Mouse (Mus musculus) liver, embryonic 12.5 days (tissue): Measurements from ENCODE around the gene Snx25. TPM values are rescaled to one million over a fixed set of nuclear protein-coding genes. Genes with fewer than 3 reads are reported as not detected.
"Not testable (repeated sequence)": the region's sequence is repeated elsewhere in the genome, so short reads cannot be mapped to it uniquely, and the experiment has no call there.

Source experiments
- ATAC-seq: fragments of 200-750 bp; cut with Nextera tagmentation; 2 replicates; pipeline ENCODE4 v1.8.0; 2017; ENCODE audit warnings: moderate number of reproducible peaks, mild to moderate bottlenecking, moderate library complexity
- H3K27ac ChIP-seq: fragments of 300-500 bp; sonication (generic); 2 replicates; pipeline ENCODE4 v1.5.1; 2016; ENCODE audit warnings: mild to moderate bottlenecking
- H3K27me3 ChIP-seq: fragments of 300-500 bp; sonication (generic); replicated peaks from 2 replicates; pipeline ENCODE4 v1.6.1; 2016; ENCODE audit warnings: mild to moderate bottlenecking, moderate library complexity
- H3K36me3 ChIP-seq: fragments of 300-500 bp; sonication (generic); 2 replicates; pipeline ENCODE4 v1.6.1; 2016; ENCODE audit warnings: mild to moderate bottlenecking, moderate library complexity
- H3K4me1 ChIP-seq: fragments of 300-500 bp; sonication (generic); 2 replicates; pipeline ENCODE4 v1.6.1; 2016
- H3K4me2 ChIP-seq: fragments of 300-500 bp; sonication (generic); 2 replicates; pipeline ENCODE4 v1.6.1; 2016; ENCODE audit warnings: mild to moderate bottlenecking, moderate library complexity
- H3K4me3 ChIP-seq: fragments of 300-500 bp; sonication (generic); 2 replicates; pipeline ENCODE4 v1.5.1; 2016; ENCODE audit warnings: mild to moderate bottlenecking, moderate library complexity
- H3K9ac ChIP-seq: fragments of 300-500 bp; sonication (generic); 2 replicates; pipeline ENCODE4 v1.6.1; 2016; ENCODE audit warnings: mild to moderate bottlenecking, moderate library complexity
- H3K9me3 ChIP-seq: fragments of 300-500 bp; sonication (generic); replicated peaks from 2 replicates; pipeline ENCODE4 v1.6.1; 2016; ENCODE audit warnings: mild to moderate bottlenecking, moderate library complexity
- WGBS: fragments of 180-500 bp; shearing (Covaris S2); methylation state at CpG from one replicate; pipeline ENCODE4 v1.1.7; 2016; ENCODE audit not compliant: insufficient replicate concordance; 5-methylcytosine and 5-hydroxymethylcytosine counted together
- polyA plus RNA-seq: library from polyadenylated mRNA; unstranded; fragments of >200 nt; fragmentation: Nextera tagmentation; extraction: Ambion mirVana; gene quantifications from 2 replicates; pipeline ENCODE4 v1.2.1, GENCODE M21; 2016

Snx25 gene
- polyA plus RNA-seq, 1 experiment from 2014 or later, result 6.2 TPM

- Histone ChIP-seq H3K4me3 (no peak overlapping the region), H3K4me1 (peaks cover 39% of the 10 kb centered on the region), H3K36me3 (no peaks in the 10 kb centered on the region), H3K9me3 (no peaks in the 10 kb centered on the region), H3K27me3 (peaks cover 9% of the 10 kb centered on the region; the same call in 1 of the 2 replicates), H3K27ac (no peak overlapping the region), H3K9ac (no peak overlapping the region), H3K4me2 (no peak overlapping the region)
- 73% methylated on average over 9 of the region's 9 CpGs for WGBS
- ATAC-seq, result no peak
Measured at GRCm38 (mm10) chr8:46149782-46150181, 2.2 kb downstream of the Snx25 start.

DNA sequence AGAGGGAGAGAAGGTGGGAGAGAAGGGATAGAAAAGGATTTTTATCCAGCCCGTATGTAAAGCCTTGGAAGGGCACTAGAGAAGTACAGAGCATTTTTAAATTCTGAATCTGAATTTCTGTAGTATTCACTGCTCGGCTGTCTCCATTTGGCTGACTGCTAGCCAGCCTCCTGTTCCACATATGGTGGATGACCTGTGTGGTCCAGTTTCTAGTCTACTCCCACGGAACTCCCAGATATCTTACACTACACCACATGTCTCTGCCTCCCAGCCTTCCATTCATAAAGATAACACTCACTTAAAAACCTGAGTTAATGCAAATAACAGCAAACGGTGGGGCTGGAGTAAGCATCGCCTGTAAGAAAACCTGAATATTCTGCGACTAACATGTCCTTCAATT is 2.7 kb downstream of the Snx25 start:
- Histone ChIP-seq H3K36me3 (no peaks in the 10 kb centered on the region), H3K27me3 (peaks cover 4% of the 10 kb centered on the region; the same call in 1 of the 2 replicates), H3K4me2 (no peak overlapping the region), H3K9me3 (no peaks in the 10 kb centered on the region), H3K4me1 (peaks cover 43% of the 10 kb centered on the region), H3K4me3 (no peak overlapping the region), H3K9ac (no peak overlapping the region), H3K27ac (no peak overlapping the region)
- ATAC-seq, result no peak
- WGBS, result 74% methylated on average over 6 of the region's 6 CpGs

DNA sequence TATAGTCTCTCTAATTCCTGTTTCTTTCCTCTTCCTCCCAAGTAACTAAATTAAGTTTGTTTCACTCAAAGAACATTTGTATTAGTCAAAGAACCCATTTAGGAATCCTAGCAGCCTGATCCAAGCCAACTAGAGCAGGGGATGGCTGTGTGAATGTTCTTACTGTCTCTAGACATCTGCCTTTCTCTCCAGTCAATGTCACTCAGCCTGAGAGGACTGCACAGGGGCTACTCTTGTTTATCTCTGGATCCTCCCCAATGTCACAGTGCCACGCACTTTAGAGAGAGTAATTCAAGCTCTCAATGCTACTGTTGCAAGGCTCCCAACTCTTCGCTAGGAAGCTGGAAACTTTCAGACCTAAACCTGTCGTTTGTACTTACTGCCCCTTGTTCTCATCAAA is 5.8 kb downstream of the Snx25 start:
- Histone ChIP-seq H3K4me3 (no peak overlapping the region), H3K36me3 (no peaks in the 10 kb centered on the region), H3K9me3 (no peaks in the 10 kb centered on the region), H3K27ac (no peak overlapping the region), H3K9ac (no peak overlapping the region), H3K4me1 (peaks cover 49% of the 10 kb centered on the region), H3K27me3 (no peaks in the 10 kb centered on the region), H3K4me2 (no peak overlapping the region)
- WGBS, result 44% methylated on average over 3 of the region's 3 CpGs
- no peak for ATAC-seq

- Histone ChIP-seq H3K9ac (no peak overlapping the region), H3K9me3 (no peaks in the 10 kb centered on the region), H3K36me3 (no peaks in the 10 kb centered on the region), H3K27ac (no peak overlapping the region), H3K4me1 (peaks cover 31% of the 10 kb centered on the region), H3K4me3 (no peak overlapping the region), H3K4me2 (no peak overlapping the region), H3K27me3 (no peaks in the 10 kb centered on the region)
- ATAC-seq, result 0 out of 2 replicates have a peak, but pooled peaks have one; percentile 36
- 10% methylated on average over 1 of the region's 1 CpGs for WGBS
Measured at GRCm38 (mm10) chr8:46143924-46144323, 8.0 kb downstream of the Snx25 start.

DNA sequence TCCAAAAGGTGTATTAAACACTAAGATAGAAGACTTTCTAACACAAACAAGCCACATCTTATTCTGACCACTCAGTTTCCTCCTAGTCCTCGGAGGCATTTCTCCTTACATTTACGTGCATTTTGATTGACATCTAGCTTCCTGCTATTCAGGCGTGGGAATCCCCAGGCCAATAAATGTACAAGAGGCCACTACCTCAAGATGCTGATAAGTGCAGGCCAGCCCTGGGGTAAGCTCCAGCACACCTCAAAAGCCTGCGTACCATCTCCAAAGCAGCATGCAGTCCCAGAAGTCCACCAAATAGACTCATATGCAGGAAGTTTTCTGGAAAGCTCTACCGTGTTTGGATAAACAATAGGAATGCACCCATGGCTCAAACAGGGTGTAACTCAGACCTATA is 8.5 kb downstream of the Snx25 start:
- WGBS, result 36% methylated on average over 5 of the region's 5 CpGs
- Histone ChIP-seq H3K4me3 (no peak overlapping the region), H3K36me3 (no peaks in the 10 kb centered on the region), H3K27ac (no peak overlapping the region), H3K4me1 (peaks cover 27% of the 10 kb centered on the region), H3K9me3 (no peaks in the 10 kb centered on the region), H3K27me3 (no peaks in the 10 kb centered on the region), H3K9ac (no peak overlapping the region), H3K4me2 (no peak overlapping the region)
- peak; percentile 40 for ATAC-seq

DNA sequence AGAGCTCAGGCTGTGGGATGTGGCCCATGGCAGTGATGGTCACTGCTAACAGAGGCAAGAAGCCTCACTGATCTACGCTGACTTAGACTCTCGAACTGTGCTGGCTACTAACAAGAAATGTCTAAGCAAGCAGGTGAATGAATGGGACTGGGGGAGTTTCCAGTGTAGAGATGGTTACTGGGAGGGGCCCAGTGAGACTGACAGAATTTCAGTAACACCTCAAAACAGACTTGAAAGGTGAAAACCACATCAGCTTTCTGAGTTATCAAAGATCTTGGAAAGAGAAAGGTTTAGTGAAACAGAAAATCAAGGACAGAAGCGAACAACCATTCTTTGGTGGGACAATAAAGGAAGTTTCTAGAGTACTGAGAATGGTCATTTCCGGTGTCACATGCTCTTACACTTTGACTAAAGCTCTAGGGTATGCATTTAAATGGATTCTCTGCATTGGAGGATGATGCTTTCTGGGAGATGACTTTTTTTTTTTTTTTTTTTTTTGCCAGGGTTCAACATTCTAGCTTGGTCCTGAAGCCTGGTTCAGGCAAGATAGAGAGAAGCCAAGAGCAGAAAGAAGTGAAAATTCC is 9.4 kb downstream of the Snx25 start:
- H3K36me3 ChIP-seq, result no peaks in the 10 kb centered on the region
- no peaks in the 10 kb centered on the region for H3K9me3 ChIP-seq
- no peak overlapping the region for H3K4me2 ChIP-seq
- ATAC-seq, result no peak
- no peaks in the 10 kb centered on the region for H3K27me3 ChIP-seq
- peaks cover 27% of the 10 kb centered on the region for H3K4me1 ChIP-seq
- WGBS, result 84% methylated on average over 4 of the region's 4 CpGs
- no peak overlapping the region for H3K27ac ChIP-seq
- H3K4me3 ChIP-seq, result no peak overlapping the region
- H3K9ac ChIP-seq, result no peak overlapping the region

DNA sequence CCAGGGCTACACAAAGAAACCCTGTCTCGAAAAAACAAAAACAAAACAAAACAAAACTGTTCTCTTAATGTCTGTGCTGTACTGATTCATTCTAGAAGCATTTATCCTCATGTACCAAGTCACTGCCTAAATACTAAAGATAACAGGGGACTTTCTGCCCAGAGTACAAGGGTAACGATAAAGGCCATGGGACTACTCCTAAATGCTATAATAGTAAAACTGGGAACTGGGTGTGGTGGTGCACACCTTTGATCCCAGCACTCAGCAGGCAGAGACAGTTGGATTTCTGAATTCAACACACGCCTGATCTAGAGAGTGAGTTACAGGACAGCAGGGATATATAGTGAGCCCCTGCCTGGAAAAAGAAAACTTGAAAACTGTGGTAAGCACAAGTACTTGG is 10.3 kb downstream of the Snx25 start:
- ATAC-seq, result no peak
- no peaks in the 10 kb centered on the region for H3K36me3 ChIP-seq
- H3K4me3 ChIP-seq, result no peak overlapping the region
- peaks cover 27% of the 10 kb centered on the region for H3K4me1 ChIP-seq
- H3K27me3 ChIP-seq, result no peaks in the 10 kb centered on the region
- H3K9me3 ChIP-seq, result no peaks in the 10 kb centered on the region
- no peak overlapping the region for H3K9ac ChIP-seq
- H3K27ac ChIP-seq, result no peak overlapping the region
- H3K4me2 ChIP-seq, result no peak overlapping the region
- 72% methylated on average over 3 of the region's 3 CpGs for WGBS

DNA sequence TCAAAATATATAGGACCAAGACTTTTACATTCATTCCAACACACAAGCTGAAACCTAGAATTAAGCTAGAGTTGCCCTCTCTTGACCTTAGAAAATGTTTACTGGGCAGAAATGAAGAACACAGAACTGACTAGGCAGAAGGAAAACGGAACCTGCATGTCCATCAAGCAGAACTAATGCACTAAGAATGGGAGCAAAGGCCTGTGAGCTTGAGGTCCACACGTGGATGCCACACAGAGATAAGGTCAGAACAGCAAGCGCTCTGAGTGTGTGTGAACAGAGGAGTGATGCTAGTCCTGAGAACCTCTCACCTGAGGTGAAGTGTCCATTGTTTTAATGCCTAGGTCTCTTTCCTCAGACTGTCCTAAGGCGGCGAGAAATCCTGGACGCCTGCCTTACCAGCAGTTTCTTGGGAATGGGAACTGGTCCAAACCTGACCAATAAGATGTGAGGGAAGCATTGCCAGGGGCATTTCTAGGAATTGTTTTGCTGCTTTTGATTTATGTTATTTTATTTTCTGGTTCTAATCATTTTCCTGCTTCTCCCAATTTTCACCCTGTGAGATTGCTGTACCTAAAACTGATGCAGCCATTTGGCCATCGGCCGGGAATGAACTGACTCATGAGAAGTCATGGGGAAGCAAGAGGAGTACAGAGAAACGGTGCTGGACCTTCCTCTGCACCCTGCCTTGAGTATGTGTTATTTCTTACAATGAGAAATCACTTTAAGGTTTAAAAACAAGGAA is 11.4 kb downstream of the Snx25 start:
- Histone ChIP-seq H3K27ac (no peak overlapping the region), H3K9ac (no peak overlapping the region), H3K9me3 (no peaks in the 10 kb centered on the region), H3K4me1 (peaks cover 22% of the 10 kb centered on the region), H3K27me3 (no peaks in the 10 kb centered on the region), H3K4me2 (no peak overlapping the region), H3K36me3 (no peaks in the 10 kb centered on the region), H3K4me3 (no peak overlapping the region)
- ATAC-seq, result no peak
- 75% methylated on average over 9 of the region's 9 CpGs for WGBS

DNA sequence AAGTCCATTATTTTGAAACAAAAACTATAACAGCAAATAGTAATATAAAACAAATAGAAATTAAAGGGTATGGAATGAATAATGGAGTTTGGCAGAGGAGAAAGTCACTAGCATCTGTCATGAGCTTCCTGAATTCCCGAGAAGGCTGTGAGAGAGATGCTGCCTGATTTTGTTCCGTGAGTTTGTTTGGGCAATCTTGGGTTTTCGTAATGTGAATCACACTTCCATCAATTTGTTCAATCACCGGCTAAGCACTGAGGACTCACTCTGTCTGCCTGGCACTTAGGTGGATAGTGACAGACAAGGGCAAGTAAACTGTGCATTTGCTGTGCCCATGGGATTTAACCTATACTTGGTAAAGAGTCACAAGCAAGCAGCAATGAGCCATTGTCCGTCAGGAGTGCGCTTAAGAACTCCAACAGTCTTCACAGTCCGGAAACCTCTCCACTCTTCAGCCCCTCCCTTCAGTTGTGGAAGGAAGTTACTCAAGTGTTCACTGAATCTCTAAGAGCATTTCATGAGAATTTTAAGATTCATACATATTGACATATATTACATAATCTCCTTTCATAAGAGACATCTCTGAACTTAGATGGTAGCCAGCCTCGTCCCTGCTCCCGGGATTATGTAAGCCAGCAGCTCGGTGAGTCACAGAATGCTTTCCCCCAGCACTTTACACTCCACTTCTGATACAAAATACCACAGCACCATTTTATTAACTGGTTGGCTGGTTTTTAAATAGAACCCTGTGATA is 13.9 kb downstream of the Snx25 start:
- H3K27me3 ChIP-seq, result no peaks in the 10 kb centered on the region
- H3K27ac ChIP-seq, result no peak overlapping the region
- H3K36me3 ChIP-seq, result peaks cover 6% of the 10 kb centered on the region
- no peak overlapping the region for H3K4me2 ChIP-seq
- H3K4me3 ChIP-seq, result no peak overlapping the region
- no peaks in the 10 kb centered on the region for H3K9me3 ChIP-seq
- 78% methylated on average over 10 of the region's 10 CpGs for WGBS
- H3K9ac ChIP-seq, result no peak overlapping the region
- ATAC-seq, result no peak
- peaks cover 6% of the 10 kb centered on the region for H3K4me1 ChIP-seq

- Histone ChIP-seq H3K9ac (no peak overlapping the region), H3K4me2 (no peak overlapping the region), H3K4me3 (no peak overlapping the region), H3K4me1 (0 out of 2 replicates have a peak, but pooled peaks cover 2% of the 10 kb centered on the region), H3K27me3 (no peaks in the 10 kb centered on the region), H3K36me3 (peaks cover 6% of the 10 kb centered on the region), H3K27ac (no peak overlapping the region), H3K9me3 (no peaks in the 10 kb centered on the region)
- 75% methylated on average over 1 of the region's 1 CpGs for WGBS
- no peak for ATAC-seq
Measured at GRCm38 (mm10) chr8:46137336-46137735, 14.6 kb downstream of the Snx25 start.

DNA sequence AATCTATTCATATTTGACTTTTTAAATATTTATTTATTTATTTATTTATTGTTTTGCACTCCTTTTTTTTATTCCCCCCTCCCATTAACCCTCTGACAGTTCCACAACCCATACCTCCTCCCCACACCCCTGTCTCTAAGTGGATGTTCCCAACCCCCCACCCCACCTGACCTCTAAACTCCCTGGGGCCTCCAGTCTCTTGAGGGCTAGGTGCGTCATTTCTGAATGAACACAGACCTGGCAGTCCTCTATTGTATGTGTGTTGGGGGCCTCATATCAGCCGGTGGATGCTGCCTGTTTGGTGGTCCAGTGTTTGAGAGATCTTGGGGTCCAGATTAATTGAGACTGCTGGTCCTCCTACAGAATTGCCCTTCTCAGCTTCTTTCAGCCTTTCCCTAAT is 16.4 kb downstream of the Snx25 start:
- H3K9me3 ChIP-seq, H3K4me3 ChIP-seq, H3K27ac ChIP-seq, H3K4me1 ChIP-seq, H3K27me3 ChIP-seq, H3K4me2 ChIP-seq, ATAC-seq, H3K36me3 ChIP-seq, H3K9ac ChIP-seq: not testable (repeated sequence)
- 79% methylated on average over 2 of the region's 2 CpGs for whole genome bisulfite sequencing

- H3K4me2 ChIP-seq, result no peak overlapping the region
- H3K36me3 ChIP-seq, result peaks cover 6% of the 10 kb centered on the region
- H3K4me1 ChIP-seq, result no peaks in the 10 kb centered on the region
- H3K27me3 ChIP-seq, result no peaks in the 10 kb centered on the region
- H3K4me3 ChIP-seq, result no peak overlapping the region
- 75% methylated on average over 2 of the region's 2 CpGs for WGBS
- no peaks in the 10 kb centered on the region for H3K9me3 ChIP-seq
- H3K9ac ChIP-seq, result no peak overlapping the region
- ATAC-seq, result no peak
- no peak overlapping the region for H3K27ac ChIP-seq
Measured at GRCm38 (mm10) chr8:46130426-46130825, 21.5 kb downstream of the Snx25 start.
